Mouse (Mus musculus) G1E (cell line): ENCODE measurements around the gene Dip2b. TPM values are rescaled to one million over a fixed set of nuclear protein-coding genes. Genes with fewer than 3 reads are reported as not detected.
A peak's percentile ranks its signal among the peaks of the same experiment; 100 is the strongest.

ENCODE experiments used
- ATAC-seq: 2 replicates; pipeline ENCODE4 v1.8.0; 2016; ENCODE audit warnings: mild to moderate bottlenecking; ENCODE audit not compliant: insufficient number of reproducible peaks, poor library complexity, low FRiP score, severe bottlenecking; ENCODE audit errors: extremely low read depth
- DNase-seq: peaks from one replicate; pipeline ENCODE4 v3.0.0; 2012; ENCODE audit warnings: low spot score
- H3K27me3 ChIP-seq: 2 replicates; pipeline ENCODE4 v1.6.1; 2012; ENCODE audit warnings: mild to moderate bottlenecking, low read length, inconsistent platforms; ENCODE audit not compliant: insufficient read depth
- H3K36me3 ChIP-seq: replicated peaks from 2 replicates; pipeline ENCODE3; 2012; ENCODE audit warnings: mild to moderate bottlenecking, inconsistent platforms
- H3K4me1 ChIP-seq: 2 replicates; pipeline ENCODE4 v1.6.1; 2012; ENCODE audit warnings: low read depth, low read length, inconsistent platforms, mixed read lengths; ENCODE audit not compliant: insufficient read depth
- H3K4me3 ChIP-seq: 2 replicates; pipeline ENCODE4 v1.5.1; 2012; ENCODE audit warnings: low read depth, mild to moderate bottlenecking, inconsistent platforms, low read length, moderate library complexity, mixed read lengths
- H3K9me3 ChIP-seq: replicated peaks from 2 replicates; pipeline ENCODE4 v1.6.1; 2012; ENCODE audit warnings: inconsistent platforms
- CTCF ChIP-seq: IDR thresholded peaks from 2 replicates; pipeline ENCODE4 v1.5.1; 2012; ENCODE audit warnings: low read depth, low read length, inconsistent platforms, mixed read lengths
- GATA1 ChIP-seq: IDR thresholded peaks from 2 replicates; pipeline ENCODE4 v1.6.1; 2012; ENCODE audit warnings: borderline replicate concordance, low read length, inconsistent platforms, mixed read lengths
- GATA2 ChIP-seq: IDR thresholded peaks from 2 replicates; pipeline ENCODE4 v1.6.1; 2012; ENCODE audit warnings: low read depth, low read length, inconsistent platforms, borderline replicate concordance
- POLR2AphosphoS5 ChIP-seq: IDR thresholded peaks from 2 replicates; pipeline ENCODE4 v1.6.1; 2012; ENCODE audit warnings: low read depth, low read length, inconsistent platforms; ENCODE audit not compliant: insufficient replicate concordance
- TAL1 ChIP-seq: conservative IDR thresholded peaks from 2 replicates; pipeline ENCODE4 v1.6.1; 2012; ENCODE audit warnings: low read depth, low read length, inconsistent platforms, mixed read lengths
- polyA plus RNA-seq: library from polyadenylated mRNA; stranded (reverse); fragments of >175 nt; gene quantifications from 2 replicates; pipeline ENCODE4 v1.2.3, GENCODE M21; 2012
- total RNA-seq, 2 experiments: library from RNA; stranded (forward) in 1 of 2; stranded (reverse) in 1 of 2; fragments of 200-1000 nt in 1 of 2; fragments of >200 nt in 1 of 2; fragmentation: Nextera tagmentation in 1 of 2; gene quantifications; 2 replicates each; pipeline ENCODE4 v1.2.3; 2014 to 2017

Gene Dip2b
- total and polyA plus RNA-seq, 3 experiments: 4.4 to 36.8 (median 21.8) TPM

DNA sequence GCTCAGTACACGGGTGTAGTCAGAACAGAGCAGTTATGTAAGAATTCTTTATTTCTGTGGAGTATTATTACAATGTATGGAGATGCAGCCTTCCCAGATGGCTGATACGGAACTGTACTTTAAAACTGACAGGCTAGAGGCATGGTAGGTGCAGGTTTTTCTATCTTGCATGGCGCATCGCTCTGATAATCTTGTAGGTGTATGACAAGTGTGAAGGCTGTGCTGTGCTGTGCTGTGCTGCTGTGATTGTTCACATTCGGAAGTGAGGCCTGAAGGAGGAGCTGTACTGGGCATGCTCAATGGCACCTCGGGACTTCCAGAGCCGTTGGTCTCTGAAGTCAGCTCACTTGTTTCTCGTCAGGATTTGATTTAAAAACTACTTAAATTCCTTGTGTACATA lies 31.6 kb downstream of the Dip2b start:
- ATAC-seq: no peak
- H3K4me1 ChIP-seq: peaks cover 12% of the 10 kb centered on the region
- H3K27me3 ChIP-seq: no peaks in the 10 kb centered on the region
- H3K36me3 ChIP-seq: peaks cover 29% of the 10 kb centered on the region
- H3K9me3 ChIP-seq: no peaks in the 10 kb centered on the region
- no peak for DNase-seq
- TF ChIP-seq POLR2AphosphoS5: no peak
- TF ChIP-seq GATA2: no peak
- no peak for TF ChIP-seq CTCF
- no peak for TF ChIP-seq GATA1
- TF ChIP-seq TAL1: no peak
- H3K4me3 ChIP-seq: no peak overlapping the region

DNA sequence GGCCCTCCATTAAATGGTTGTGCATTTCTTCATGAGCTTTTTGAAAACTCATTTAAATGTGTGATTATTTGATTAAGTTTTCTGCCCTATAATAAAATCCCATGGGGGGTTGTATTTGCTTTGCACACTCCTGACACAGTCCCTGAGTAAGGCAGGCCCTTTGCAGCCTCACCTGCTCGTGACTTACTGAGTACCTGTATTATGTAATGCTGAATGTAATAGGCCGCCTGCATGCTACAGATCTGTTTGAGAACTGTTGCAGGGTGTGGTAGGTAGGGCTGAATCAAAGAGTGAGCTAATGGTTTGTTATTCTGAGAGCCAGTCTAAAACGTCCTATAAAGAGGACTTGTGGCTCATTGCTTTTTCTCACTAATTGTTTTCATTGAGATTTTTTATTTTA lies 33.4 kb downstream of the Dip2b start:
- no peak for ATAC-seq
- TF ChIP-seq POLR2AphosphoS5 (no peak), GATA2 (no peak), CTCF (no peak), GATA1 (no peak), TAL1 (no peak)

GRCm38 (mm10) chr15:100073696-100074453 lies 35.4 kb downstream of the Dip2b start:
- ATAC-seq: no peak
- H3K4me1 ChIP-seq: peaks cover 29% of the 10 kb centered on the region
- no peak for TF ChIP-seq CTCF
- no peak for TF ChIP-seq POLR2AphosphoS5
- no peak for TF ChIP-seq GATA1
- TF ChIP-seq GATA2: no peak
- TF ChIP-seq TAL1: no peak

More for the DNA sequence above, 33.4 kb downstream of the Dip2b start:
- Histone ChIP-seq H3K27me3 (no peaks in the 10 kb centered on the region), H3K9me3 (no peaks in the 10 kb centered on the region), H3K36me3 (peaks cover 28% of the 10 kb centered on the region), H3K4me1 (peaks cover 24% of the 10 kb centered on the region), H3K4me3 (no peak overlapping the region)
- DNase-seq: no peak

DNA sequence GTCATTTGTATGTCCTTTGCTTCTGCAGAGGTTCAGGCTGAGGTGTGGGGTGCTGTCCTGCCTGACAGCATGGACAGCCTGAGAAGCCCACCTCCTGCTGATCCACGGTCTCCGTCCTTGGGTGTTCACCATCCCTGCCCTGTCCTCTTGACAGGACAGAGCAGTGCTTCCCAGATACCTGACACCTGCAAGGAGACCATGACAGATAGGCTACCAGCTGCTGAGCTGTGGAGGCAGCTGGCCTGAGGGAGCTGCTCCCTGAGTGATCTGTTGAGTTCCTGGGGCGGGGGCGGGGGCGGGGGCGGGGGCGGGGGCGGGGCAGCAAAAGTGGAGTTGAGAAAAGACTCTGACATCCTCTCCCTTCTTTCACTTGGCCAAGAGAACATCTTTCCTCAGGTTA lies 36.3 kb downstream of the Dip2b start:
- Histone ChIP-seq H3K4me3 (no peak overlapping the region), H3K27me3 (no peaks in the 10 kb centered on the region), H3K36me3 (peaks cover 31% of the 10 kb centered on the region), H3K9me3 (no peaks in the 10 kb centered on the region), H3K4me1 (peaks cover 32% of the 10 kb centered on the region)
- ATAC-seq (no peak), DNase-seq (no peak)
- no peak for TF ChIP-seq POLR2AphosphoS5
- no peak for TF ChIP-seq GATA1
- TF ChIP-seq GATA2: no peak
- no peak for TF ChIP-seq TAL1
- TF ChIP-seq CTCF: no peak

More at GRCm38 (mm10) chr15:100073696-100074453, 35.4 kb downstream of the Dip2b start:
- Histone ChIP-seq H3K27me3 (no peaks in the 10 kb centered on the region), H3K9me3 (no peaks in the 10 kb centered on the region), H3K4me3 (no peak overlapping the region), H3K36me3 (peaks cover 32% of the 10 kb centered on the region)
- DNase-seq: no peak

DNA sequence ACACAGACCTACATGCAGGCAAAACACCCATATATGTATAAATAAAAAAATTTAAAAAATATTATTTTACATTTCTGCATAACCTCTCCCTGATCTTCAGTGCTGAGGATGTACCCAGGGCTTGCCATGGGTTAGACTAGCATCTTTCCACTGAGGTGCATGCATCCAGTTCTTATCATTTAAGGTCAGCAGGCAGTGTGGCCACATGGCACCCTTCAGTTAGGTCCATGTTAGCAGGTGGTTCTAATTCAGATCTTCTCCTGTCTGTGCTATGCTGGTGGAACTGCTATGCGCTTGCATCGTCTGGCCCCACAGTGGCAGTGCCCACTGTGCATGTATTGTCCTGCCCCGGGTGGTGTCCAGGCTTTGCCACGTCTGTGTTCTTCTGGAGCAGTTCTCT lies 37.9 kb downstream of the Dip2b start:
- TF ChIP-seq CTCF (no peak), POLR2AphosphoS5 (no peak), GATA2 (no peak), TAL1 (0 out of 2 replicates have a peak, but pooled peaks have one; percentile 7)
- H3K36me3 ChIP-seq: peaks cover 24% of the 10 kb centered on the region
- no peaks in the 10 kb centered on the region for H3K9me3 ChIP-seq
- no peak overlapping the region for H3K4me3 ChIP-seq
- peaks cover 48% of the 10 kb centered on the region for H3K4me1 ChIP-seq
- DNase-seq (no peak), ATAC-seq (no peak)
- H3K27me3 ChIP-seq: no peaks in the 10 kb centered on the region

- Histone ChIP-seq H3K27me3 (no peaks in the 10 kb centered on the region), H3K4me3 (no peak overlapping the region), H3K36me3 (peaks cover 31% of the 10 kb centered on the region), H3K4me1 (peaks cover 47% of the 10 kb centered on the region), H3K9me3 (no peaks in the 10 kb centered on the region)
- ATAC-seq: no peak
- TF ChIP-seq CTCF (no peak), TAL1 (no peak), GATA2 (no peak), POLR2AphosphoS5 (no peak), GATA1 (no peak)
- peak; percentile 15 for DNase-seq
Observed at GRCm38 (mm10) chr15:100080833-100081477, 42.5 kb downstream of the Dip2b start.
